Mouse (Mus musculus) heart, embryonic 13.5 days (tissue): Measurements from ENCODE around the gene Prph. TPM values are rescaled to one million over a fixed set of nuclear protein-coding genes. Genes with fewer than 3 reads are reported as not detected.

Experiments used
- ATAC-seq: fragments of 200-750 bp; cut with Nextera tagmentation; 2 replicates; pipeline ENCODE4 v1.8.0; 2017; ENCODE audit warnings: moderate TSS enrichment; ENCODE audit not compliant: insufficient number of reproducible peaks, low FRiP score, low TSS enrichment; ENCODE audit errors: extremely low read depth
- H3K27ac ChIP-seq: fragments of 300-500 bp; sonication (generic); replicated peaks from 2 replicates; pipeline ENCODE4 v1.5.1; 2015; ENCODE audit warnings: moderate library complexity, mild to moderate bottlenecking, inconsistent platforms
- H3K27me3 ChIP-seq: fragments of 300-500 bp; sonication (generic); replicated peaks from 2 replicates; pipeline ENCODE4 v1.6.1; 2015; ENCODE audit warnings: mild to moderate bottlenecking, inconsistent platforms
- H3K36me3 ChIP-seq: fragments of 300-500 bp; sonication (generic); 2 replicates; pipeline ENCODE4 v1.6.1; 2015; ENCODE audit warnings: mild to moderate bottlenecking, inconsistent platforms
- H3K4me1 ChIP-seq: fragments of 300-500 bp; sonication (generic); 2 replicates; pipeline ENCODE4 v1.6.1; 2015; ENCODE audit warnings: inconsistent platforms
- H3K4me2 ChIP-seq: fragments of 300-500 bp; sonication (generic); 2 replicates; pipeline ENCODE4 v1.6.1; 2015; ENCODE audit warnings: inconsistent platforms, mild to moderate bottlenecking, moderate library complexity
- H3K4me3 ChIP-seq: fragments of 300-500 bp; sonication (generic); 2 replicates; pipeline ENCODE4 v1.5.1; 2015; ENCODE audit warnings: moderate library complexity, mild to moderate bottlenecking, inconsistent platforms
- H3K9ac ChIP-seq: fragments of 300-500 bp; sonication (generic); 2 replicates; pipeline ENCODE4 v1.6.1; 2015; ENCODE audit warnings: inconsistent platforms, mild to moderate bottlenecking, moderate library complexity
- H3K9me3 ChIP-seq: fragments of 300-500 bp; sonication (generic); 2 replicates; pipeline ENCODE4 v1.6.1; 2016; ENCODE audit warnings: inconsistent platforms
- WGBS: fragments of 180-500 bp; shearing (Covaris S2); methylation state at CpG from one replicate; pipeline ENCODE4 v1.1.7; 2015; ENCODE audit warnings: mixed read lengths; 5-methylcytosine and 5-hydroxymethylcytosine counted together
- polyA plus RNA-seq: library from polyadenylated mRNA; unstranded; fragments of >200 nt; fragmentation: Nextera tagmentation; extraction: Ambion mirVana; gene quantifications from 2 replicates; pipeline ENCODE4 v1.2.1, GENCODE M21; 2015

Gene Prph
- polyA plus RNA-seq, 1 experiment from 2014 or later: 1.7 TPM

- H3K4me3 ChIP-seq: peak within 1 kb of the TSS; percentile 53
- no peak for ATAC-seq
- peak within 1 kb of the TSS; percentile 80 for H3K4me2 ChIP-seq
- H3K27ac ChIP-seq: no peak within 1 kb of the TSS
- peak within 1 kb of the TSS; percentile 71 for H3K9ac ChIP-seq
- no peaks in the 10 kb centered on the region for H3K9me3 ChIP-seq
- peaks cover 45% of the 10 kb centered on the region for H3K4me1 ChIP-seq
- no peaks in the 10 kb centered on the region for H3K36me3 ChIP-seq
- WGBS: 38% methylated on average over 8 of the region's 8 CpGs
- peaks cover 98% of the 10 kb centered on the region for H3K27me3 ChIP-seq
Measured at GRCm38 (mm10) chr15:99092870-99093269, 37.9 kb downstream of the Prph start, which contains the start of gene Dnajc22. TSS of gene Dnajc22 (plus strand) at chr15:99093170.

DNA sequence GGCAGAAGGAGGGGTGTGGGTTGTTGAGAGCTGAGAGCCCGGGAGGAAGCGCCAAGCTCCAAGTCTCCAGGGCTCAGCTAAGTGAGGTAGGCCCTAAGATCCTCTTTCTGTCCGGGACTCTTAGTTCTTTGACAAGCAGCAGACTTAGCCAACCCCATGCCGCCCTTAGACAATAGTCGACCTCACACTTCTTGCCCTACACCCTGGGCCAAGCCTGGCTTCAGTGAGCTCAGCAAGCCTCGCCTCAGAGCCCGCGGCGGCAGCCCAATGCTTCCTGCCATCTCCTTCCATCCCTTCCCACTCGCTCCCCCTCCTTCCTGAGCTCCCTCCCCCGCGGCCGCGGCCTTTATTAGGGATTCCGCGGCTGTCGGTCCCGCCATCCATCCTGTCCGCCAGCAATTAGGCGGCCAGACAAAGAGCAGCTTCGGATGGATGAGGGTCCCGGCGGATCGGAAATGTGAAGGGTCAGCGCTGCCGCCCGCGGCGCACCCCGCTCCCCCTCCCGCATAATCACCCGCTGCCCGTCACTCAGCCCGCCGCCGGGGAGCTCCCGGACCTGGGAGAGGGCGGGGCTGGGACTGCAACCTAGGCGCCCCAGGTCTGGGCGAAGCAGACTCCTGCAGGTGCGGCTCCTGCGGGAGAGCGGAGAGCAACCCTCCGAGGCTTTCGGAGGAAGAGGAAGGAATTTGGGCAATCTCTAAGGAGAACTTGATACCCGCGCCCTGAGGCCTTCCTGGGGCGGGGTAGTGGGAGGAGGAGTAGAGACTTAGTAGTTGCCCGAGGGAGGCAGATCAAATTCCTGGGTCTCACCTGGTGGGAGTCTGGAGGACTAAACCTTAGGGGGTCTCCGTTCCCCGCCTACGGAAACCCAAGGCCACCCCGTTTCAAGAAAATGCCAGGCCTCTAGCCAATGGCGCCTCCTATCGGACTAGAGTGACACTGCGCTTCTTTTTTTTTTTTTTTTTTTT is 38.6 kb downstream of the Prph start:
- no peak overlapping the region for H3K27ac ChIP-seq
- H3K4me3 ChIP-seq: peak overlapping the region; percentile 53
- H3K9ac ChIP-seq: peak overlapping the region; percentile 71
- H3K4me1 ChIP-seq: peaks cover 49% of the 10 kb centered on the region
- peaks cover 98% of the 10 kb centered on the region for H3K27me3 ChIP-seq
- 2% methylated on average over 56 of the region's 56 CpGs for WGBS
- H3K36me3 ChIP-seq: no peaks in the 10 kb centered on the region
- ATAC-seq: no peak
- peak overlapping the region; percentile 80 for H3K4me2 ChIP-seq
- H3K9me3 ChIP-seq: no peaks in the 10 kb centered on the region

- peak overlapping the region; percentile 37 for H3K4me2 ChIP-seq
- no peak overlapping the region for H3K9ac ChIP-seq
- H3K36me3 ChIP-seq: no peaks in the 10 kb centered on the region
- no peaks in the 10 kb centered on the region for H3K9me3 ChIP-seq
- 3% methylated on average over 27 of the region's 27 CpGs for WGBS
- peak overlapping the region; percentile 29 for H3K4me3 ChIP-seq
- no peak overlapping the region for H3K27ac ChIP-seq
- peaks cover 98% of the 10 kb centered on the region for H3K27me3 ChIP-seq
- H3K4me1 ChIP-seq: peaks cover 52% of the 10 kb centered on the region
- ATAC-seq: no peak
Measured at GRCm38 (mm10) chr15:99094631-99095270, 39.8 kb downstream of the Prph start.

- Histone ChIP-seq H3K27ac (no peak overlapping the region), H3K9ac (no peak overlapping the region), H3K4me1 (peaks cover 52% of the 10 kb centered on the region), H3K36me3 (no peaks in the 10 kb centered on the region), H3K27me3 (peaks cover 92% of the 10 kb centered on the region), H3K4me3 (0 out of 2 replicates have a peak overlapping the region, but pooled peaks have one; percentile 29), H3K4me2 (no peak overlapping the region), H3K9me3 (no peaks in the 10 kb centered on the region)
- ATAC-seq: no peak
- 13% methylated on average over 6 of the region's 6 CpGs for WGBS
Measured at GRCm38 (mm10) chr15:99095356-99095755, 40.4 kb downstream of the Prph start.

GRCm38 (mm10) chr15:99096061-99096793 is 41.3 kb downstream of the Prph start:
- H3K9ac ChIP-seq: peak overlapping the region; percentile 72
- H3K27me3 ChIP-seq: peaks cover 86% of the 10 kb centered on the region
- WGBS: 7% methylated on average over 24 of the region's 24 CpGs
- peaks cover 52% of the 10 kb centered on the region for H3K4me1 ChIP-seq
- no peak for ATAC-seq
- H3K27ac ChIP-seq: no peak overlapping the region
- no peaks in the 10 kb centered on the region for H3K36me3 ChIP-seq
- peak overlapping the region; percentile 49 for H3K4me3 ChIP-seq
- H3K4me2 ChIP-seq: peak overlapping the region; percentile 77
- no peaks in the 10 kb centered on the region for H3K9me3 ChIP-seq

- Histone ChIP-seq H3K9ac (peak overlapping the region; percentile 72), H3K27me3 (peaks cover 80% of the 10 kb centered on the region), H3K27ac (no peak overlapping the region), H3K4me2 (peak overlapping the region; percentile 77), H3K4me3 (peak overlapping the region; percentile 49), H3K9me3 (no peaks in the 10 kb centered on the region), H3K36me3 (no peaks in the 10 kb centered on the region), H3K4me1 (peaks cover 52% of the 10 kb centered on the region)
- WGBS: under 1% methylated on average over 57 of the region's 58 CpGs
- ATAC-seq: no peak
Measured at GRCm38 (mm10) chr15:99096831-99097500, 42.0 kb downstream of the Prph start.

DNA sequence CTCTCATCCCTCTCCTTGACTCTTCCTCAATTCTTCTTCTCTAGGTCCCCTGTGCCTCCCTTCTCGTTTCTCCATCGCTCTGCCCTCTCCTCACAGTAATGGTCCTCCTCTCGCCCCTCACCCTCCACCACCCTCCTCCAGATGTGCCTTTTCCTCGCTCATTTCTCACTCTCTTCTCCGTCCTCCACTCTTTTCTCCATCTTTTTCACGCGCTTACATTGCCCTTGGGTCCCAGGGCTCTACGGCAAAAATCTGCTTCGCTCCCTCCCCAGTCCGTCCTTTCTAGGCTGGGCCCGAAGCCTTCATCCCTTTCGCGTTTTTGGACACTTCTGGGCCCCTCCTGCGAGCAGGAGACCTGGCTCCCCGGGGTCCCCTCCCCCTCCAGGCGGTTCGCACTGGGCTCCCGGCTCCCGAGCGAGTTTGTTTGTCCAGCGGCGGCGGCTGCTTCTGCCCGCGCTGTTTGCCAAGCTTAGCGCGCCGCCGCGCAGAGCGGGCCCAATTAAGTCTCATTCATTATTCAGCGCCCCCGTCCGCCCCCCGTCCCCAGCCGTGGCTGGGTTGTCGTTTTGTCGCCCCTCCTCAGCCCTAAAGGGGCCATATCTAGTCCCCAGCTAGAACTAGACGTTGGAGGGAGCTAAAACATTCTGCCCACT is 43.0 kb downstream of the Prph start:
- Histone ChIP-seq H3K36me3 (no peaks in the 10 kb centered on the region), H3K4me1 (peaks cover 52% of the 10 kb centered on the region), H3K9me3 (no peaks in the 10 kb centered on the region), H3K27me3 (peaks cover 70% of the 10 kb centered on the region), H3K27ac (no peak overlapping the region), H3K4me3 (peak overlapping the region; percentile 49), H3K9ac (peak overlapping the region; percentile 72), H3K4me2 (peak overlapping the region; percentile 77)
- under 1% methylated on average over 39 of the region's 39 CpGs for whole genome bisulfite sequencing
- no peak for ATAC-seq

DNA sequence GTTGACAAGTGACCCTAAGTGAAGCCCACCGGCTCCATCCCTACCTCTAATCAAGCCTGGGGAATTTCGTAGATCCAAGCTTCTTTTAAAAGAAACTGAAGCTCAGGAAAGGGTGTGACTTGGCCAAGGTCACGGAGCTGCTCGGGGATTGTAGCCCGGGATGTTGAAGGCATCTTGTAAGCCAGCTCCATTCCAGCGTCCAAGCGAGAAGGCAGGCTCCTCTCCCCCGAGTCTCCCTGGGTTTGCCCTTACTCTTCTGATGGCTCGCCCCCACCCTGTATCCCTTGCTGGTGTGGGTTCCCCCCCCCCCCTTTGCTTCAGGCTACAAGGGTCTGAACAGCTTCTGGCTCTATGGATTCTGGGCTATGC is 43.5 kb downstream of the Prph start:
- peak overlapping the region; percentile 72 for H3K9ac ChIP-seq
- H3K4me1 ChIP-seq: peaks cover 47% of the 10 kb centered on the region
- no peak for ATAC-seq
- H3K27ac ChIP-seq: no peak overlapping the region
- no peaks in the 10 kb centered on the region for H3K36me3 ChIP-seq
- peaks cover 65% of the 10 kb centered on the region for H3K27me3 ChIP-seq
- H3K4me3 ChIP-seq: peak overlapping the region; percentile 49
- H3K4me2 ChIP-seq: peak overlapping the region; percentile 77
- no peaks in the 10 kb centered on the region for H3K9me3 ChIP-seq
- 3% methylated on average over 9 of the region's 9 CpGs for WGBS

DNA sequence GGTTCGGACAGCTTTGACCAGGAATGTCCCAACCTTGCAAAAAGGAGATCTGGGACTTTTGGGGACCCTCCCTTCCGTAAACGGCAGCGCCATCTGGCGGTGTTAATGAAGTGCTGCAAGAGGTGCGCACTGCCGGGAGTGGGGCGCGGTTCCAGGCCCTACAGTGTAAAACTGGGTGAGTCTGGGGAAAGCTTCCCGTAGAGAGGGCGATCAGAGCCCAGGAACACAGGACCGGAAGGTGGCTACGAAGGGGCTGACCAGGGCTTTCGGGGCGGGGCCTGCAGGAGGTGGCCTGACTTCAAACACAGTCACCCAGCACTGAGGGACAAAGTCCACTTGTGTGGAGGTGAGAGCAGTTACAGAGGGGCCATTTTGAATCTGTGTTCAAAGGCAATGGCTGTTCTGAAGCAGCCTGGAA is 44.2 kb downstream of the Prph start:
- Histone ChIP-seq H3K4me3 (peak overlapping the region; percentile 49), H3K9me3 (no peaks in the 10 kb centered on the region), H3K36me3 (no peaks in the 10 kb centered on the region), H3K4me2 (peak overlapping the region; percentile 77), H3K9ac (peak overlapping the region; percentile 71), H3K4me1 (peaks cover 42% of the 10 kb centered on the region), H3K27me3 (peaks cover 60% of the 10 kb centered on the region), H3K27ac (no peak overlapping the region)
- 1% methylated on average over 15 of the region's 15 CpGs for WGBS
- ATAC-seq: no peak

DNA sequence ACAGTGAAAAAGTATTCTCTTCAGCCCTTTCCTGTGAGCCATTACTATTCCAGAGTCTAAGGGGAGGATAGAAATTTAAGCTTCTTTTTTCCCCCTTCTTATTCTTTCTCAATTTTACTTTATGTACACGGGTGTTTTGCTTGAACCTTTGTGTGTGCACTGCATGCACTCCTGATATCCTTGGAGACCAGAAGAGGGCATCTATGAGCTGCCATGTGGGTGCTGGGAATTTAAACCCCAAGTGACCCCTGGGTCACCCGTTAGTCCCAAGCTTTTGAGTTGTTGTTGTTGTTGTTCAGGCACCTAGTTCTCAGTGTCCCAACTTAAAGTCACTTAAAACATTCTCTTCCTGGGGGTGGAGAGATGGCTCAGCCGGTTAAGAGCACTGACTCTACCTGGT is 45.0 kb downstream of the Prph start:
- no peak overlapping the region for H3K4me3 ChIP-seq
- ATAC-seq: no peak
- H3K9me3 ChIP-seq: no peaks in the 10 kb centered on the region
- no peak overlapping the region for H3K27ac ChIP-seq
- no peak overlapping the region for H3K9ac ChIP-seq
- H3K27me3 ChIP-seq: peaks cover 52% of the 10 kb centered on the region
- peaks cover 36% of the 10 kb centered on the region for H3K4me1 ChIP-seq
- no peak overlapping the region for H3K4me2 ChIP-seq
- H3K36me3 ChIP-seq: no peaks in the 10 kb centered on the region
- 53% methylated on average over 3 of the region's 3 CpGs for WGBS
